Mouse (Mus musculus) thymus, postnatal 4 days (tissue): Measurements from ENCODE around the gene Lenep.

ENCODE experiments used
- DNase-seq: peaks from one replicate; pipeline ENCODE4 v3.0.0; 2021

The Lenep gene

DNA sequence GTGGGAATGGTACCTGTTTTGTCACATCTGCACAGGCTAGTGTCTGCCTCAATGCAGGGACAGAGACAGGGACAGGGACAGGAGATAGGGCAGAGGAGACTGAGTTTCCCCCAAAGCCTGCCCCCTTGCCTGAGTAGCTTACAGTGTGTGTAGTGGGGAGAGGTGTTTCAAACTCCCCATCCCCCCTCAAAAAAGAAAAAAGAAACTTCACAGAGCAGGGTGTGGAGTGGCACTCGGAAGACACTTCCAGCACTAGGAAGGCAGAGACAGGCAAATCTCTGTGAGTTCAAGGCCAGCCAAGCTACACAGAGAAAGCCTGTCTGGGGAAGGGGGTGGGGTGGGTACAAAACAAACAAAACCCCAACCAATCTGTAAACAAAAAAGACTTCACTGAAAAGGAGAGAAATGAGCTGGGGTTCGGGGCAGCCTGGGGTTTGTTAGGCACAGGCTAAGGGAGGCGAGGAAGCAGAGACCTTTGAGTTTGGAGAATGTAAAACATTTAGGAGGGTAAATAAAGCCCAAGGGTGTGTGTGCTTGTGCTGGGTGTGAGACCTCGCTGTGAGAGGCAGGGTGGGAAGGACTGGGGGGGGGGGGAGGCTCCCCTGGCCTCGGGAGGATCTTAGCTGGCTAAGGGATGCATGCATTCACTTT, 28.9 kb downstream of the Lenep start:
- no peak for DNase-seq

DNA sequence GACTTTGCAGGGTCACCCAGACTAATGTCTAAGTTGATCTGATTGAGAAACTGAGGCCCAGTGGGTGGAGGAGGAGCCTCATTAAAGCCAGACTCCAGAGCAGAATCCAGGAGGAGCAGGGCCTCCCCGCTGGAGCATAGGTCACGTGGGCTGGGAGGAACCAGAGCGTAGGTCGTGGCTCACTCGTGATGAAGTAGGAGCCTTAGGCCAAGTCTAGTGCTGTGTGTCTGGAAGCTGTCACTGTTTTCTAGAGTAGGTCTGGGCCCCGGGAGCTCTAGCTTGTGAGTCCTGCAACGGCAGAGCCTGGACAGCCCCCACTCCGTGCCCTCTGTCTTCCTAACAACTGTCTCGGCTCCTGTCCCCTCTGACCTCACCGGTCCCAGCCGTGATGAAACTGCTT, 35.3 kb downstream of the Lenep start:
- DNase-seq, result no peak

- no peak for DNase-seq
These were observed 36.8 kb downstream of the Lenep start for GRCm38 (mm10) chr3:89365486-89366414.

DNA sequence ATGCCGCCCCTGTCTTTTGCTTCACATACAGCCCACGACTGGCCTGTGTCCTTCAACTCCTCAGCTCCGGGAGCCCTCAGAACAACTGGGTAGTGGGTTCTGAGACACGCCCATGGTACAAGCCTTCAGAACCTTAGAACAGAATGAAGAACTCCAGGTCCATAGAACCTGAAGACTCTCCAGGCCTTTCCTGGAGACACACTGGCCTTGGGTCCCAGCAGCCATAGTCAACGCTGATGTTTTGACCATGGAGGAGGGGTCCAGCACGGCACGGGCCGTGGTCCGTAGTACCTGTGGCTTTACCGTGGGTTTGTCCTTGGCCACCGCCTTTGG, 37.5 kb downstream of the Lenep start, which contains the start of gene Dcst1:
TSS of gene Dcst1 (minus strand) at position 101 of the 333 bp plus-strand sequence.
- DNase-seq, result no peak

- DNase-seq, result no peak
These were observed 38.0 kb downstream of the Lenep start for GRCm38 (mm10) chr3:89364631-89365030.

DNA sequence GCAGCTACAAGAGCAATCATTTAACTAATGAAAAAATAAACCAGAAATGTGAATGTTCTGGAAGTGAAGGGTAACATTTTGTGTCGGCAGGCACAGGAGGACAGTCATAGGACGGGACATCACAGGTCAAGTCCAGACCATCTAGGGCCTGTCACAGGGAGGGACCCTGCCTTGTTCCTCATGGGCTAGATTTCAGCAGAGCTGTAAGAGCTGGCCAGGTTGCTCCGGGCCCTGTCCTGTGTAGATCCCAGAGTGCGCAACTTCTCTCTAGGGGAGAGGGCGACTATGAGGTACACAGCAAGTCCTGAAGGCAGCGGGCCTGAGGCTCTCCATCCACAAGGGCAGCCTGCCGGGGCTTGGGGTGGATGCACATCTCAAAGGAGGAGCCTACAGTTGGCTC, 40.9 kb downstream of the Lenep start, which contains the start of gene Dcst2:
TSS of gene Dcst2 (plus strand) at position 301 of the 400 bp plus-strand sequence.
- DNase-seq, result no peak

DNA sequence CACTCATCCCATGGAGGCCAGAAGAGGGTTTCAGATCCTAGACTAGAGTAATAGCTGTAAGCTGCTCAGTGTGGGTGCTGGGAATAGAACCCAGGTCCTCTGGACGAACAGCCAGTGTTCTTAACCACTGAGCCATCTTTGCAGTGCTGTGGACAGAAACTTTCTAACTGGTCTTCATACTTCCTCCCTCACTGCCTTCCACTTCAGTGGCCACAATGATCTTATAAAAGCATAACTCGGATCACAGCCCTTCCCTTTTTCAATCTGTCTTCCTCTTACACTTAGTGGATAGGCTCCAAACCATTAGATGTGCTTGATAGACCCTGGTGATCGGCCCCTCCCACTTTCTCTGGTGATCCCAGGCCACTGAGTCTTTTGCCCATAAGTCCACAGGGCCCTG, 42.4 kb downstream of the Lenep start:
- DNase-seq, result no peak

- DNase-seq, result no peak
These were observed 43.0 kb downstream of the Lenep start for GRCm38 (mm10) chr3:89359630-89360029.

- DNase-seq, result no peak
These were observed 46.6 kb downstream of the Lenep start for GRCm38 (mm10) chr3:89356029-89356428.

DNA sequence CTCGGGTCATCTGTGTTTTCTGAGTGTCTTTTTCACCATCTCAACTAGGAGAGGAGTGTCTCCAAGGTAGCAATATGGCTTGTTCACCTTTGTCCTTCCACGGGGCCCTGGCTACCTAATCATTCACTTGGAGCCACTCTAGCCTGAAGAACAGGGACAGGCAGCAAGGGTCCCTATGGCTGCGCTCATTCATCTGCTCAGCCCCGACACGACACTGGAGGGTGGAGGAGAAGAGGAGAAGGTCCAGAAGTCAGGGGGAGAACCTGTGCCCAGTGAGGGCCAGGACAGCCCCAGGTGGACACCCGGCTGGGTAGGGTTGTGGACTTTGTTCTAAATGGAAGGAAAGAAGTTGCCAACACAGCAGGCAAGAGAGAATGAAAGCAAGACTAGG, 47.1 kb downstream of the Lenep start:
- DNase-seq, result no peak

- peak; percentile 91 for DNase-seq
These were observed 47.6 kb downstream of the Lenep start for GRCm38 (mm10) chr3:89354816-89355511.

- no peak for DNase-seq
These were observed 51.3 kb downstream of the Lenep start for GRCm38 (mm10) chr3:89351271-89351670.
